Mouse (Mus musculus): Measurements from ENCODE around the gene Lrrc8c. TPM values are rescaled to one million over a fixed set of nuclear protein-coding genes. Genes with fewer than 3 reads are reported as not detected.

The Lrrc8c gene
- polyA plus RNA-seq, 1 experiment, result 7.9 TPM

- H3K4me1 ChIP-seq (ENCODE audit: control insufficient read depth, insufficient read depth, low read length), result no peaks in the 10 kb centered on the region
- no peaks in the 10 kb centered on the region for H3K27me3 ChIP-seq (ENCODE audit: control insufficient read depth, insufficient read depth, low read length)
These were observed 18.0 kb downstream of the Lrrc8c start for GRCm38 (mm10) chr5:105537101-105537723.

GRCm38 (mm10) chr5:105541051-105541450, 21.9 kb downstream of the Lrrc8c start:
- no peak for DNase-seq
- H3K27ac ChIP-seq (ENCODE audit: insufficient read depth, low read length), result no peak overlapping the region
- TF ChIP-seq POLR2A (IDR thresholded peaks at IDR 0.05; ENCODE audit: borderline replicate concordance, insufficient read depth, low read length) (no peak), CTCF (IDR thresholded peaks at IDR 0.05; ENCODE audit: borderline replicate concordance, insufficient read depth, low read depth, low read length) (no peak)
- no peaks in the 10 kb centered on the region for H3K27me3 ChIP-seq (ENCODE audit: control insufficient read depth, insufficient read depth, low read length)
- 93% methylated on average over 7 of the region's 7 CpGs for WGBS
- H3K4me1 ChIP-seq (ENCODE audit: control insufficient read depth, insufficient read depth, low read length), result no peaks in the 10 kb centered on the region
- H3K4me3 ChIP-seq (replicated peaks; ENCODE audit: insufficient read depth, low read depth, low read length), result no peak overlapping the region

More at GRCm38 (mm10) chr5:105537101-105537723, 18.0 kb downstream of the Lrrc8c start:
- TF ChIP-seq POLR2A (IDR thresholded peaks at IDR 0.05; ENCODE audit: borderline replicate concordance, insufficient read depth, low read length), result no peak
- TF ChIP-seq CTCF (IDR thresholded peaks at IDR 0.05; ENCODE audit: borderline replicate concordance, insufficient read depth, low read depth, low read length), result no peak
- 75% methylated on average over 11 of the region's 11 CpGs for WGBS
- H3K4me3 ChIP-seq (replicated peaks; ENCODE audit: insufficient read depth, low read depth, low read length), result no peak overlapping the region
- no peak for DNase-seq
- no peak overlapping the region for H3K27ac ChIP-seq (ENCODE audit: insufficient read depth, low read length)

GRCm38 (mm10) chr5:105545126-105545525, 25.9 kb downstream of the Lrrc8c start:
- Histone ChIP-seq H3K4me3 (replicated peaks; ENCODE audit: insufficient read depth, low read depth, low read length) (no peak overlapping the region), H3K27me3 (ENCODE audit: control insufficient read depth, insufficient read depth, low read length) (no peaks in the 10 kb centered on the region), H3K4me1 (ENCODE audit: control insufficient read depth, insufficient read depth, low read length) (no peaks in the 10 kb centered on the region), H3K27ac (ENCODE audit: insufficient read depth, low read length) (no peak overlapping the region)
- no peak for TF ChIP-seq CTCF (IDR thresholded peaks at IDR 0.05; ENCODE audit: borderline replicate concordance, insufficient read depth, low read depth, low read length)
- TF ChIP-seq POLR2A (IDR thresholded peaks at IDR 0.05; ENCODE audit: borderline replicate concordance, insufficient read depth, low read length), result no peak
- no peak for DNase-seq
- 55% methylated on average over 3 of the region's 3 CpGs for WGBS

- no peak overlapping the region for H3K27ac ChIP-seq (ENCODE audit: insufficient read depth, low read length)
- TF ChIP-seq POLR2A (IDR thresholded peaks at IDR 0.05; ENCODE audit: borderline replicate concordance, insufficient read depth, low read length) (no peak), CTCF (IDR thresholded peaks at IDR 0.05; ENCODE audit: borderline replicate concordance, insufficient read depth, low read depth, low read length) (no peak)
- no peaks in the 10 kb centered on the region for H3K4me1 ChIP-seq (ENCODE audit: control insufficient read depth, insufficient read depth, low read length)
- 97% methylated on average over 4 of the region's 4 CpGs for WGBS
- no peak for DNase-seq
- no peaks in the 10 kb centered on the region for H3K27me3 ChIP-seq (ENCODE audit: control insufficient read depth, insufficient read depth, low read length)
- H3K4me3 ChIP-seq (replicated peaks; ENCODE audit: insufficient read depth, low read depth, low read length), result no peak overlapping the region
These were observed 27.9 kb downstream of the Lrrc8c start for GRCm38 (mm10) chr5:105547115-105547514.

- no peaks in the 10 kb centered on the region for H3K4me1 ChIP-seq (ENCODE audit: control insufficient read depth, insufficient read depth, low read length)
- no peak for DNase-seq
- H3K27ac ChIP-seq (ENCODE audit: insufficient read depth, low read length), result no peak overlapping the region
- TF ChIP-seq POLR2A (IDR thresholded peaks at IDR 0.05; ENCODE audit: borderline replicate concordance, insufficient read depth, low read length) (no peak), CTCF (IDR thresholded peaks at IDR 0.05; ENCODE audit: borderline replicate concordance, insufficient read depth, low read depth, low read length) (no peak)
- 85% methylated on average over 1 of the region's 1 CpGs for WGBS
- H3K27me3 ChIP-seq (ENCODE audit: control insufficient read depth, insufficient read depth, low read length), result no peaks in the 10 kb centered on the region
- no peak overlapping the region for H3K4me3 ChIP-seq (replicated peaks; ENCODE audit: insufficient read depth, low read depth, low read length)
These were observed 32.6 kb downstream of the Lrrc8c start for GRCm38 (mm10) chr5:105551808-105552207.

- no peak overlapping the region for H3K27ac ChIP-seq (ENCODE audit: insufficient read depth, low read length)
- no peaks in the 10 kb centered on the region for H3K4me1 ChIP-seq (ENCODE audit: control insufficient read depth, insufficient read depth, low read length)
- H3K4me3 ChIP-seq (replicated peaks; ENCODE audit: insufficient read depth, low read depth, low read length), result no peak overlapping the region
- H3K27me3 ChIP-seq (ENCODE audit: control insufficient read depth, insufficient read depth, low read length), result no peaks in the 10 kb centered on the region
- DNase-seq, result no peak
- WGBS, result 95% methylated on average over 6 of the region's 6 CpGs
- TF ChIP-seq CTCF (IDR thresholded peaks at IDR 0.05; ENCODE audit: borderline replicate concordance, insufficient read depth, low read depth, low read length) (no peak), POLR2A (IDR thresholded peaks at IDR 0.05; ENCODE audit: borderline replicate concordance, insufficient read depth, low read length) (no peak)
These were observed 37.1 kb downstream of the Lrrc8c start for GRCm38 (mm10) chr5:105556291-105556690.

GRCm38 (mm10) chr5:105557346-105557745, 38.2 kb downstream of the Lrrc8c start:
- H3K27me3 ChIP-seq (ENCODE audit: control insufficient read depth, insufficient read depth, low read length), result no peaks in the 10 kb centered on the region
- no peak for DNase-seq
- 86% methylated on average over 3 of the region's 3 CpGs for WGBS
- no peak overlapping the region for H3K4me3 ChIP-seq (replicated peaks; ENCODE audit: insufficient read depth, low read depth, low read length)
- H3K27ac ChIP-seq (ENCODE audit: insufficient read depth, low read length), result no peak overlapping the region
- no peaks in the 10 kb centered on the region for H3K4me1 ChIP-seq (ENCODE audit: control insufficient read depth, insufficient read depth, low read length)
- TF ChIP-seq POLR2A (IDR thresholded peaks at IDR 0.05; ENCODE audit: borderline replicate concordance, insufficient read depth, low read length) (no peak), CTCF (IDR thresholded peaks at IDR 0.05; ENCODE audit: borderline replicate concordance, insufficient read depth, low read depth, low read length) (no peak)

- TF ChIP-seq POLR2A (IDR thresholded peaks at IDR 0.05; ENCODE audit: borderline replicate concordance, insufficient read depth, low read length) (no peak), CTCF (IDR thresholded peaks at IDR 0.05; ENCODE audit: borderline replicate concordance, insufficient read depth, low read depth, low read length) (no peak)
- Histone ChIP-seq H3K4me1 (ENCODE audit: control insufficient read depth, insufficient read depth, low read length) (no peaks in the 10 kb centered on the region), H3K27me3 (ENCODE audit: control insufficient read depth, insufficient read depth, low read length) (no peaks in the 10 kb centered on the region), H3K27ac (ENCODE audit: insufficient read depth, low read length) (no peak overlapping the region), H3K4me3 (replicated peaks; ENCODE audit: insufficient read depth, low read depth, low read length) (no peak overlapping the region)
- 29% methylated on average over 4 of the region's 4 CpGs for WGBS
- no peak for DNase-seq
These were observed 38.6 kb downstream of the Lrrc8c start for GRCm38 (mm10) chr5:105557777-105558240.
